Comparison of ENCODE assay signal across 16 mouse cellular contexts in the genomic region with DNA sequence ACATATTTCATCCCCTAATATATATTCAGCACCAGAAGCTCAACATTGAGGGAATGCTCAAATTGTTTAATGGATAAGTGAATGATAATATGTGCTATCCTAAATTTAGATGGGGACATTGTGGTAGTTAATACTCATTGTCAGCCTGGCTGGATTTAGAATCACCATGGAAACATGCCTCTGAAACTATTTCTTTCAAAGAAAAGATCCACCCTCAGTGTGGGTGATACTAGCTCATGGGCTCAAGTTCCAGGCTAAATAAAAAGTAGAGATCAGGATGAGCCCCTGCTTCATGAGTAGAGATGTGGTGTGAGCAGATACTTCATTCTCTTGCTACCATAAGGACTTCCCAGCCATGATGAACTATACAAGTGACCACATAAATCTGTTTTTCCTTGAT.
DNase-seq lines count a peak whose midpoint lies in the region; ATAC-seq and TF ChIP-seq lines count a peak whose summit lies in the region.
"Had no signal": no experiment of that assay in that cellular context is flagged by ENCODE, and none has a peak within 500 bp of the region (broad histone marks: within the 10 kb centered on the region; RNA-seq: fewer than 3 reads in every experiment).

No protein-coding gene starts in this region.

- H3K9me3 ChIP-seq in intestine, embryonic 15.5 days: no peaks in the 10 kb centered on the region
- H3K9me3 ChIP-seq: hindbrain, embryonic 12.5 days; limb, embryonic 13.5 days; neural tube, embryonic 13.5 days had no signal

- TF ChIP-seq CTCF in layer of hippocampus, adult 2 months (conservative IDR thresholded peaks at IDR 0.05): no peak

- H3K4me3 ChIP-seq in layer of hippocampus, adult 2 months: no peak overlapping the region
- no peak overlapping the region for H3K4me3 ChIP-seq in intestine, embryonic 15.5 days (replicated peaks)
- H3K4me3 ChIP-seq: hindbrain, embryonic 12.5 days; limb, embryonic 13.5 days; neural tube, embryonic 13.5 days had no signal

- H3K27me3 ChIP-seq in intestine, embryonic 15.5 days (replicated peaks): no peaks in the 10 kb centered on the region
- H3K27me3 ChIP-seq: hindbrain, embryonic 12.5 days; limb, embryonic 13.5 days; neural tube, embryonic 13.5 days had no signal

- no peaks in the 10 kb centered on the region for H3K4me1 ChIP-seq in intestine, embryonic 15.5 days (replicated peaks)
- H3K4me1 ChIP-seq: hindbrain, embryonic 12.5 days; limb, embryonic 13.5 days; neural tube, embryonic 13.5 days had no signal

- no peak for ATAC-seq in erythroblast, adult 5-6 weeks (replicated peaks; ENCODE audit: low FRiP score, poor library complexity, severe bottlenecking)
- no peak for ATAC-seq in intestine, embryonic 15.5 days
- ATAC-seq: intestine, embryonic 16.5 days had no signal

- intact Hi-C loops in left cerebral cortex, postnatal 14 days (cut with DNase I): loop anchor here (5.0 kb wide), 1 partner anchor 648 kb away; no protein-coding TSS in a partner anchor

- DNase-seq in layer of hippocampus, adult 2 months (ENCODE audit: low spot score in 2 of 2): peak; percentile 18 to 57
- DNase-seq in layer of hippocampus, postnatal 10 days (ENCODE audit: low spot score in 2 of 2): no peak
- DNase-seq in brain, adult 2 months (ENCODE audit: low read depth, low spot score): peak; percentile 85
- DNase-seq in brain, embryonic 18.5 days (ENCODE audit: low read depth, low spot score): peak; percentile 3
- peak; percentile 53 to 81 for DNase-seq in left cerebral cortex, postnatal 14 days (ENCODE audit: low spot score in 2 of 2)
- DNase-seq: adrenal gland, postnatal 25 days; cerebellum, adult 9-11 months; gastrocnemius, postnatal 25 days; heart, postnatal 10 days had no signal

- no peak overlapping the region for H3K9ac ChIP-seq in intestine, embryonic 15.5 days
- H3K9ac ChIP-seq: hindbrain, embryonic 12.5 days; limb, embryonic 13.5 days; liver, embryonic 14.5 days; neural tube, embryonic 13.5 days had no signal

- no peak overlapping the region for H3K4me2 ChIP-seq in intestine, embryonic 15.5 days (replicated peaks)
- H3K4me2 ChIP-seq: hindbrain, embryonic 12.5 days; limb, embryonic 13.5 days; neural tube, embryonic 13.5 days had no signal

- H3K36me3 ChIP-seq in intestine, embryonic 15.5 days: no peaks in the 10 kb centered on the region
- H3K36me3 ChIP-seq: hindbrain, embryonic 12.5 days; limb, embryonic 13.5 days; neural tube, embryonic 13.5 days had no signal

- H3K27ac ChIP-seq in layer of hippocampus, adult 2 months: peak overlapping the region; percentile 79
- H3K27ac ChIP-seq in intestine, embryonic 15.5 days: no peak overlapping the region
- H3K27ac ChIP-seq: hindbrain, embryonic 12.5 days; limb, embryonic 13.5 days; liver, embryonic 14.5 days; neural tube, embryonic 13.5 days had no signal

Comparison
In these comparisons a context has a peak if more than half of its experiments do, and no peak if none do; other contexts are left out.
1. DNase-seq: peak in layer of hippocampus, adult 2 months (2 of 2), brain, adult 2 months (single experiment), brain, embryonic 18.5 days (single experiment) and left cerebral cortex, postnatal 14 days (2 of 2); none in layer of hippocampus, postnatal 10 days (0 of 2).